In the genomic region with DNA sequence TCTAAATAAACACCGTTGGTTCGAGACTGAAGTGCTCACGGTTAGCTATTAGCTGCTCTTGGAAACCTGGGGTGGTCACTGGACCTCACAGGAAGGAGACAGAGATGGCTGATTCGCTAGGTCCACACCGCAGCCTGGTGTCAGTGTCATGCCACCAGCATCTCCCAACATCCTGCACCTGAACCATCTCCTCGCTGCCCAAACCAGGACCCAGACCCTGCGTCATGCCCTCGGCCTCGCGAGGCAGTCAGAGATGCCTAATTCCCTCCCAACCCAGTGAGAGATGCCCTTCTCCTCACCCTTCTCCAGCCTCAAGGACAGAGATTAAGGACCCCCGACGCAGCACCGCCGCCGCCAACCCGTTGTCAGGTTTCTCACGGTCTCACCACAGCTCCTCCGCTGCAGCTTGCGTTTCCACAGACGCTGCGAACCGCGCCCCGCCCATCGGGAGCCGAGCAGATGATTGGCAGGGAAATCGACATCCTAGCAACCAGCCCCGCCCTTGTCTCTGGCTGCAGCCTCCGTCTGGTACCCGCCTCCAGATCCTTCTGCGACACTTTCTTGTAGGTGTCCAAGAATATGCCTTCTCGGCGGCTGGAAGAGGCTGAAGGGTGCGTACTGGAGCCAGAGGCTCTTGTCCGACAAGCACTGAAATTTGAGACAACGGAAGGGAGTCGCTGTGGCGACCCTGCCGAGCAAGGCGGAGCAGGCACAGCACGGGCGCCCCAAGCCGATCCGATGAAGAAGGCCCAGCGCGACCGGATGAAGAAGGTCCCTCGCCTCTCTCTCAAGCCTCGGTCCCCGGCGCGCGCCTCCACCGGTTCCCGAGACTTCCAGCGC, we compare ENCODE assay signal across 7 mouse cellular contexts. TPM values are rescaled to one million over a fixed set of nuclear protein-coding genes. Genes with fewer than 3 reads are reported as not detected.
DNase-seq lines count a peak whose midpoint lies in the region; ATAC-seq lines count a peak whose summit lies in the region.

Gene Dzank1 (minus strand): TSS at position 434 of the 840 bp plus-strand sequence.
Gene Polr3f (plus strand): TSS at position 738 of the 840 bp plus-strand sequence.

- peak; percentile 97 for DNase-seq in adrenal gland, postnatal 14 days
- peak; percentile 98 for DNase-seq in embryonic facial prominence, embryonic 11.5 days (ENCODE audit: low spot score)
- DNase-seq in kidney, adult 11 months, result peak; percentile 98
- peak; percentile 96 for DNase-seq in limb, embryonic 10.5 days (ENCODE audit: low spot score)
- DNase-seq in spleen, adult 12 weeks (ENCODE audit: low spot score), result peak; percentile 93

- no peaks in the 10 kb centered on the region for H3K27me3 ChIP-seq in embryonic facial prominence, embryonic 11.5 days (ENCODE audit: control insufficient read depth, insufficient read depth, low read length)
- peaks cover 9% of the 10 kb centered on the region; the same call in 1 of the 2 replicates for H3K27me3 ChIP-seq in limb, embryonic 10.5 days (ENCODE audit: low read depth, poor library complexity, severe bottlenecking)
- H3K27me3 ChIP-seq in midbrain, embryonic 13.5 days, result peaks cover 6% of the 10 kb centered on the region; the same call in 1 of the 2 replicates

- peak within 1 kb of the TSS; percentile 97 for H3K4me3 ChIP-seq in embryonic facial prominence, embryonic 11.5 days (ENCODE audit: low read depth, low read length)
- H3K4me3 ChIP-seq in limb, embryonic 10.5 days, result peak within 1 kb of the TSS; percentile 95
- H3K4me3 ChIP-seq in midbrain, embryonic 13.5 days (replicated peaks), result peak within 1 kb of the TSS; percentile 96

- ATAC-seq in embryonic facial prominence, embryonic 11.5 days (replicated peaks; ENCODE audit: insufficient number of reproducible peaks, low FRiP score, low TSS enrichment, low read depth), result peak; percentile 96
- peak; percentile 96 for ATAC-seq in granulocyte monocyte progenitor cell, adult 5-6 weeks (replicated peaks; ENCODE audit: poor library complexity, severe bottlenecking)
- peak; percentile 98 for ATAC-seq in midbrain, embryonic 13.5 days

- peak within 1 kb of the TSS; percentile 84 for H3K4me2 ChIP-seq in embryonic facial prominence, embryonic 11.5 days (ENCODE audit: low read depth, low read length)
- peak within 1 kb of the TSS; percentile 68 for H3K4me2 ChIP-seq in midbrain, embryonic 13.5 days (replicated peaks)

- H3K36me3 ChIP-seq in embryonic facial prominence, embryonic 11.5 days (replicated peaks; ENCODE audit: control insufficient read depth, insufficient read depth, low read depth, low read length), result no peaks in the 10 kb centered on the region; the same call in 1 of the 2 replicates
- H3K36me3 ChIP-seq in limb, embryonic 10.5 days, result peaks cover 18% of the 10 kb centered on the region
- peaks cover 11% of the 10 kb centered on the region for H3K36me3 ChIP-seq in midbrain, embryonic 13.5 days

- no peaks in the 10 kb centered on the region for H3K4me1 ChIP-seq in embryonic facial prominence, embryonic 11.5 days (ENCODE audit: control insufficient read depth, insufficient read depth, low read length)
- peaks cover 15% of the 10 kb centered on the region for H3K4me1 ChIP-seq in limb, embryonic 10.5 days
- H3K4me1 ChIP-seq in midbrain, embryonic 13.5 days (replicated peaks), result peaks cover 29% of the 10 kb centered on the region

- 1% methylated on average over 56 of the region's 56 CpGs for WGBS in embryonic facial prominence, embryonic 11.5 days
- WGBS in limb, embryonic 10.5 days, result 2% methylated on average over 56 of the region's 56 CpGs
- under 1% methylated on average over 56 of the region's 56 CpGs for WGBS in midbrain, embryonic 13.5 days

- H3K27ac ChIP-seq in embryonic facial prominence, embryonic 11.5 days (replicated peaks; ENCODE audit: low read depth, low read length), result peak within 1 kb of the TSS; percentile 85
- peak within 1 kb of the TSS; percentile 92 for H3K27ac ChIP-seq in limb, embryonic 10.5 days
- H3K27ac ChIP-seq in midbrain, embryonic 13.5 days, result peak within 1 kb of the TSS; percentile 95

- no peaks in the 10 kb centered on the region for H3K9me3 ChIP-seq in embryonic facial prominence, embryonic 11.5 days (replicated peaks; ENCODE audit: control insufficient read depth, low read length)
- H3K9me3 ChIP-seq in limb, embryonic 10.5 days (replicated peaks), result no peaks in the 10 kb centered on the region
- H3K9me3 ChIP-seq in midbrain, embryonic 13.5 days, result no peaks in the 10 kb centered on the region

- H3K9ac ChIP-seq in embryonic facial prominence, embryonic 11.5 days (replicated peaks; ENCODE audit: low read length), result peak within 1 kb of the TSS; percentile 84
- peak within 1 kb of the TSS; percentile 86 for H3K9ac ChIP-seq in midbrain, embryonic 13.5 days (replicated peaks)

RNA-seq across cellular contexts. Expression of gene Dzank1, which starts in this region (rescaled TPM):
- total RNA-seq in adrenal gland, postnatal 14 days (2021), result 1.7 and 3.9 TPM in 2 replicates
- 0.81 and 1.5 TPM in 2 replicates for polyA plus RNA-seq in embryonic facial prominence, embryonic 11.5 days (2014; fragmentation: Nextera tagmentation; extraction: Ambion mirVana)
- total RNA-seq in granulocyte monocyte progenitor cell, adult 5-6 weeks (2014; fragmentation: Nextera tagmentation), result not detected in 2 replicates
- total RNA-seq in granulocyte monocyte progenitor cell, adult 5-6 weeks (2017), result 2.5 TPM in 1 of 2 replicates, not detected in the other
- 1.0 and 1.4 TPM in 2 replicates for polyA plus RNA-seq in limb, embryonic 10.5 days (2016; fragmentation: Nextera tagmentation; extraction: Ambion mirVana)
- 10.0 and 11.1 TPM in 2 replicates for polyA plus RNA-seq in midbrain, embryonic 13.5 days (2015; fragmentation: Nextera tagmentation; extraction: Ambion mirVana)

RNA-seq across cellular contexts. Expression of gene Polr3f, which starts in this region (rescaled TPM):
- total RNA-seq in adrenal gland, postnatal 14 days (2021), result 18.0 and 21.0 TPM in 2 replicates
- 28.0 and 30.0 TPM in 2 replicates for polyA plus RNA-seq in embryonic facial prominence, embryonic 11.5 days (2014; fragmentation: Nextera tagmentation; extraction: Ambion mirVana)
- 15.6 and 19.1 TPM in 2 replicates for total RNA-seq in granulocyte monocyte progenitor cell, adult 5-6 weeks (2014; fragmentation: Nextera tagmentation)
- 29.1 and 35.1 TPM in 2 replicates for total RNA-seq in granulocyte monocyte progenitor cell, adult 5-6 weeks (2017)
- 29.7 and 35.8 TPM in 2 replicates for polyA plus RNA-seq in limb, embryonic 10.5 days (2016; fragmentation: Nextera tagmentation; extraction: Ambion mirVana)
- 32.6 and 33.0 TPM in 2 replicates for polyA plus RNA-seq in midbrain, embryonic 13.5 days (2015; fragmentation: Nextera tagmentation; extraction: Ambion mirVana)

Comparison
In these comparisons a context has a peak if more than half of its experiments do, and no peak if none do; other contexts are left out.
1. Peak in every context shown above with its lines: DNase-seq, ATAC-seq, H3K4me3 ChIP-seq and H3K27ac ChIP-seq.